Mouse (Mus musculus) gastrocnemius, postnatal 4 days (tissue): ENCODE measurements around the gene Vmn1r27. TPM values are rescaled to one million over a fixed set of nuclear protein-coding genes. Genes with fewer than 3 reads are reported as not detected.

Experiments used
- DNase-seq, 2 experiments: peaks; one replicate each; pipeline ENCODE4 v3.0.0; 2021 to 2022; ENCODE audit warnings: low spot score in 2 of 2, mixed read lengths in 2 of 2
- long read RNA-seq, 2 experiments: library from polyadenylated mRNA; stranded (forward); transcript quantifications; one replicate each; pipeline ENCODE4 v2.0.0; 2021
- total RNA-seq, 2 experiments: library from RNA; stranded (reverse); gene quantifications; 2 replicates each; pipeline ENCODE4 v1.2.3; 2021

The Vmn1r27 gene
- total RNA-seq = not detected
- long read RNA-seq, experiment 1 = 0 reads
- long read RNA-seq, experiment 2 = 0 reads

DNA sequence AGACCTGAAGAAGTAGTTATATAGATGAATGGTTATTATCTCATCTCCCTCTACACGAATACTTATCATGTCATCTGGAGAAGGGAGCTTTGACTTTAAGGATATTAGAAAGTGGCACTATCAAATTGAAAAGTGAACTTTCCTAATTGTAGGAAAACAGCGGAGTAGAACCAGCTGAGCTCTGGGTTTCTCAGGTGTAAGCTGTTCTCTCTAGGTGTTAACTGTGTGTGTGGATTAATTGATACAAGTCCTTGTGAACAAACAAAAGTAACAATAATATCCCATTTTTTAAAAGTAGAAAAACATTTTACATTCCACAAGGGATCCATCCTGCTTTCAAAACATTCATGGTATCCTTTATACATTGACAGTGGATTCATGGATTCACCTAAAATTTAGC, at the start of gene Vmn1r27:
Gene Vmn1r27, minus strand, starts transcription at position 101 of the 400 bp plus-strand sequence.
- DNase-seq = no peak

DNA sequence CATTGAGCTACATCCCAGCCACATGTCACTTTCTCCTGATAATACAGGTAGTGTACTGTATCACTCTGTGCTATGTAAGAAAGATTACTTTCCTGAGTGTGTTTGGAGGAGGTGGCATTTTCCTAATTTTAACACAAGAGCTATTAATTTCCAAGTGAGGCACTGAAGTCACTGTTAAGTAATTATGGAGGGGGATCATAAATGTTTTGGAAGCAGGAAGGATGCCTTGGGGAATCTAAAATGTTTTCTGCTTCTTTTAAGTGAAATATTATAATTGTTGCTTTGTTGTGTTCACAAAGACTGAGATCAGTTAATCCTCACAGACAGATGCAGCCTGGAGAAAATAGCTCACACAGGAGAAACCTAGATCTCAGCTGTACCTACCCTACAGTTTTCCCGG, 43.1 kb upstream of the Vmn1r27 start, which contains the start of gene Vmn1r28:
Gene Vmn1r28, plus strand, starts transcription at position 301 of the 400 bp plus-strand sequence.
- DNase-seq = no peak

DNA sequence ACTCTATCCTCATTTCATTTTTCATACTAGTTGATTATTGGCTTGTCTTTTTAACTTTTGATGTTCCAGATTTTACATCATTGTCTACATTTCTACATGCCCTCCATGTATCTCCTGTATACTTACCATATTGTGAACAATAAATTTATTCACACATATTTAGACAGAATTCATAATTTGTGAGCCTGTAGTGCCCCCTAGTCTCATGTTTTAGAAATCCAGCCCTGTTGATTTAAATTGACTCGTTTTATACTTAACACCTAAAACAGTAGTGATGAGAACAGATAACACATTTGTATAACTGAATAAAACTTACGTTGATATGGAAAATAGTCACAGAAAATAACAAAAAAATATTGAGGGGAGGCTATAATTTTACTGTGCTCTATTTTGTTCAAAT, 2.5 kb downstream of the Vmn1r27 start:
- DNase-seq = no peak

Other genes starting within 250 kb of the Vmn1r27 start
- not detected for gene Vmn1r25, start 238.0 kb downstream of the Vmn1r27 start, total RNA-seq
- not detected for gene Vmn1r26, start 203.7 kb downstream of the Vmn1r27 start, total RNA-seq
- not detected for gene Vmn1r28, start 43.2 kb upstream of the Vmn1r27 start, total RNA-seq
- not detected for gene Vmn1r29, start 82.7 kb upstream of the Vmn1r27 start, total RNA-seq
- not detected for gene Vmn1r30, start 224.6 kb upstream of the Vmn1r27 start, total RNA-seq